Mouse (Mus musculus) bone marrow macrophage, adult 2 months (primary cell): Measurements from ENCODE around the gene Abhd17b.

Experiments
- CTCF ChIP-seq: IDR thresholded peaks from 2 replicates; pipeline ENCODE4 v1.5.1; 2012; ENCODE audit warnings: low read depth, mild to moderate bottlenecking, low read length, moderate library complexity
- POLR2A ChIP-seq: IDR thresholded peaks from 2 replicates; pipeline ENCODE4 v1.6.1; 2012; ENCODE audit warnings: mild to moderate bottlenecking, low read depth, low read length, borderline replicate concordance

- TF ChIP-seq CTCF (no peak), POLR2A (no peak)
Observed at GRCm38 (mm10) chr19:21719206-21719605, 66.2 kb downstream of the Abhd17b start.
